Mouse (Mus musculus) cortical plate, adult 2 months (tissue): ENCODE measurements around the gene Drc1.

Experiments
- CTCF ChIP-seq: fragments of 200-500 bp; IDR thresholded peaks from 2 replicates; pipeline ENCODE4 v1.5.1; 2011; ENCODE audit warnings: mild to moderate bottlenecking, control low read depth, low read length; ENCODE audit not compliant: insufficient read depth; ENCODE audit errors: extremely low read depth
- POLR2A ChIP-seq: fragments of 200-500 bp; IDR thresholded peaks from 2 replicates; pipeline ENCODE4 v1.6.1; 2011; ENCODE audit warnings: mild to moderate bottlenecking, low read length, control low read depth; ENCODE audit not compliant: insufficient read depth; ENCODE audit errors: extremely low read depth

DNA sequence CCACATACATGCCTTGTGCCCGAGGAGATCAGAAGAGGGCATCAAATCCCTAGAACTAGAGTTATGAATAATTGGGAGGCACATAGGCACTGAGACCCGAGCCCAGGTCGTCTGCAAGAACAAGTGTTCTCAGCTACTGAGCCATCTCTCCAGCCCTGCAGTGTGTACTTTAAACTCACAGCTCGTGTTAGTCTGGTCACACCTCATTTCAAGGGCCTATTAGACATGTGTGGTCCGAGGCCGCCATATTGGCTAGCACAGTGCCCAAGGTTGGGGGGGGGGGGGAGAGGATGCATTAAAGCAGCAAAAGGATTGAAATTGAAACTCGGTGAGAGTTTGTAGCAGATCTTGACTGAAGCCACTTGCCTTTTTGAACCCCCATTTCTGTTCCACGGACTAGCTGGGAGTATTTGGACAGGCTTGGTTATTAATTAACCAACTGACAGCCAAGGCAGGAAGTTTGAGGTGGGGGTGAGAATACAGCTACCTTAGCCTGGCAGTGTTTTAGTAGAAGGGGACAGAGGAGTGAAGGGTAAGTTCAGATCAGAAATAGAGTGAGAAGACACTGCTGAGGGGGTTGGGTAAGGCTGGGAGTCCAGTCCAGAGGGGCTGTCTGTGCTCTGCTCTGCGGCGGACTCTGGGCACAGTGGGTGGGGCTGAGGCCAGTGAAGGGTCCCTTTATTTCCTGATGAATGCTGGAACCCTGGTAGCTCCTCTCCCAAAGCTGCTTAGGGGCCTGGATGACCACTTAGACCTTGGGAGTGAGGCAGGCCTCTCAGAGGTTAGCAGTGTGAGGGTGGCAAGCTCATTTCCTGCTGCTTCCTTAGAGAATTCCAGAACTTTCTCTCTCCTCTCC, 5.0 kb downstream of the Drc1 start:
- TF ChIP-seq CTCF (no peak), POLR2A (no peak)
